8 mouse cellular contexts compared by ENCODE assay signal in genomic region chr8:124721862-124722515, GRCm38 (mm10). TPM values are rescaled to one million over a fixed set of nuclear protein-coding genes. Genes with fewer than 3 reads are reported as not detected.
DNase-seq lines count a peak whose midpoint lies in the region; ATAC-seq and TF ChIP-seq lines count a peak whose summit lies in the region.

TSS of gene Ttc13 (minus strand) at chr8:124721983.
TSS of gene Arv1 (plus strand) at chr8:124722139.

- peak; percentile 99 for DNase-seq in brain, embryonic 14.5 days (ENCODE audit: low read depth)
- DNase-seq in liver, adult 2 months (ENCODE audit: extremely low read depth, low read depth, low spot score) = peak; percentile 92
- DNase-seq in splenic B cell, adult 2 months (ENCODE audit: low read depth, low spot score) = peak; percentile 98

- H3K4me2 ChIP-seq in heart, embryonic 11.5 days = peak within 1 kb of the TSS; percentile 83
- peak within 1 kb of the TSS; percentile 86 for H3K4me2 ChIP-seq in kidney, embryonic 16.5 days (replicated peaks; ENCODE audit: low read depth, low read length)
- H3K4me2 ChIP-seq in myocyte (ENCODE audit: low read depth) = peak within 1 kb of the TSS; percentile 97

- ATAC-seq in heart, embryonic 11.5 days (replicated peaks; ENCODE audit: insufficient number of reproducible peaks, low FRiP score, low TSS enrichment) = peak; percentile 100
- peak; percentile 100 for ATAC-seq in kidney, embryonic 16.5 days (ENCODE audit: low FRiP score, low TSS enrichment)

- H3K36me3 ChIP-seq in C2C12 (ENCODE audit: control insufficient read depth, insufficient read depth) (peaks cover 21% of the 10 kb centered on the region), myocyte (ENCODE audit: control insufficient read depth, insufficient read depth) (no peaks in the 10 kb centered on the region)
- H3K36me3 ChIP-seq in erythroblast, embryonic 14.5 days (ENCODE audit: control insufficient read depth) = peaks cover 23% of the 10 kb centered on the region
- no peaks in the 10 kb centered on the region for H3K36me3 ChIP-seq in heart, embryonic 11.5 days (ENCODE audit: control insufficient read depth, insufficient read depth, low read length)
- peaks cover 5% of the 10 kb centered on the region; the same call in 1 of the 2 replicates for H3K36me3 ChIP-seq in kidney, embryonic 16.5 days (ENCODE audit: insufficient read depth, low read length)
- peaks cover 2% of the 10 kb centered on the region; the same call in 1 of the 2 replicates for H3K36me3 ChIP-seq in liver, adult 2 months (ENCODE audit: control insufficient read depth, insufficient read depth, low read length)
- no peaks in the 10 kb centered on the region; the same call in none of the 2 replicates for H3K36me3 ChIP-seq in splenic B cell, adult 2 months (ENCODE audit: control insufficient read depth, insufficient read depth, low read length, poor library complexity, severe bottlenecking)

- H3K27me3 ChIP-seq in C2C12 (ENCODE audit: control insufficient read depth, insufficient read depth, insufficient read length) (no peaks in the 10 kb centered on the region), myocyte (ENCODE audit: control insufficient read depth, insufficient read depth, insufficient read length) (no peaks in the 10 kb centered on the region)
- no peaks in the 10 kb centered on the region for H3K27me3 ChIP-seq in erythroblast, embryonic 14.5 days (ENCODE audit: control insufficient read depth)
- no peaks in the 10 kb centered on the region for H3K27me3 ChIP-seq in heart, embryonic 11.5 days (ENCODE audit: control insufficient read depth, insufficient read depth, low read length)
- no peaks in the 10 kb centered on the region for H3K27me3 ChIP-seq in kidney, embryonic 16.5 days (ENCODE audit: insufficient read depth, low read length)
- H3K27me3 ChIP-seq in liver, adult 2 months (ENCODE audit: control insufficient read depth, insufficient read depth, low read length) = no peaks in the 10 kb centered on the region
- no peaks in the 10 kb centered on the region for H3K27me3 ChIP-seq in splenic B cell, adult 2 months (ENCODE audit: control insufficient read depth, insufficient read depth, low read length, poor library complexity, severe bottlenecking)

- no peak for TF ChIP-seq CTCF in C2C12 (IDR thresholded peaks at IDR 0.05; ENCODE audit: control insufficient read depth, insufficient read depth, insufficient read length)
- TF ChIP-seq CTCF in brain, embryonic 14.5 days (IDR thresholded peaks at IDR 0.05; ENCODE audit: borderline replicate concordance, extremely low read depth, insufficient read depth, insufficient read length) = no peak
- no peak for TF ChIP-seq CTCF in liver, adult 2 months (IDR thresholded peaks at IDR 0.05; ENCODE audit: low read depth, low read length)

- peak within 1 kb of the TSS; percentile 78 for H3K4me3 ChIP-seq in C2C12 (ENCODE audit: insufficient read depth, poor library complexity, severe bottlenecking)
- peak within 1 kb of the TSS; percentile 68 for H3K4me3 ChIP-seq in erythroblast, embryonic 14.5 days (replicated peaks)
- H3K4me3 ChIP-seq in heart, embryonic 11.5 days (ENCODE audit: low read depth, low read length) = peak within 1 kb of the TSS; percentile 98
- H3K4me3 ChIP-seq in kidney, embryonic 16.5 days (ENCODE audit: low read length) = peak within 1 kb of the TSS; percentile 82
- peak within 1 kb of the TSS; percentile 97 for H3K4me3 ChIP-seq in liver, adult 2 months (ENCODE audit: insufficient read depth, low read depth, low read length)
- peak within 1 kb of the TSS; percentile 51 for H3K4me3 ChIP-seq in myocyte

- TF ChIP-seq POLR2A in brain, embryonic 14.5 days (IDR thresholded peaks at IDR 0.05; ENCODE audit: borderline replicate concordance, extremely low read depth, insufficient read depth, insufficient read length, poor library complexity, severe bottlenecking) = peak; percentile 74
- TF ChIP-seq POLR2A in liver, adult 2 months (IDR thresholded peaks at IDR 0.05; ENCODE audit: extremely low read depth, insufficient read depth, low read length) = peak; percentile 34; the same call in 1 of the 2 replicates
- TF ChIP-seq POLR2A in myocyte (IDR thresholded peaks at IDR 0.05; ENCODE audit: insufficient read length, low read depth) = peak; percentile 87

- H3K79me2 ChIP-seq in C2C12 (ENCODE audit: control insufficient read depth, insufficient read depth) (peaks cover 54% of the 10 kb centered on the region), myocyte (ENCODE audit: control insufficient read depth, insufficient read depth) (peaks cover 29% of the 10 kb centered on the region)
- H3K79me2 ChIP-seq in liver, adult 2 months (ENCODE audit: control insufficient read depth, insufficient read depth, low read length) = peaks cover 25% of the 10 kb centered on the region; the same call in 1 of the 2 replicates

- H3K9me3 ChIP-seq in erythroblast, embryonic 14.5 days (ENCODE audit: control insufficient read depth, low read length) = no peaks in the 10 kb centered on the region
- H3K9me3 ChIP-seq in heart, embryonic 11.5 days (replicated peaks; ENCODE audit: control insufficient read depth, low read length) = no peaks in the 10 kb centered on the region
- H3K9me3 ChIP-seq in kidney, embryonic 16.5 days (ENCODE audit: low read length) = no peaks in the 10 kb centered on the region

- under 1% methylated on average over 59 of the region's 59 CpGs for WGBS in heart, embryonic 11.5 days (ENCODE audit: insufficient replicate concordance)
- WGBS in kidney, embryonic 16.5 days = under 1% methylated on average over 57 of the region's 59 CpGs
- under 1% methylated on average over 59 of the region's 59 CpGs for WGBS in liver, adult 2 months

- H3K9ac ChIP-seq in heart, embryonic 11.5 days (ENCODE audit: low read depth, low read length) = peak within 1 kb of the TSS; percentile 88
- H3K9ac ChIP-seq in kidney, embryonic 16.5 days (replicated peaks; ENCODE audit: low read length) = peak within 1 kb of the TSS; percentile 79
- H3K9ac ChIP-seq in liver, adult 2 months (ENCODE audit: low read depth, low read length) = peak within 1 kb of the TSS; percentile 94

- peak within 1 kb of the TSS; percentile 86 for H3ac ChIP-seq in C2C12 (ENCODE audit: control insufficient read depth, insufficient read length, low read depth)
- peak within 1 kb of the TSS; percentile 63 for H3ac ChIP-seq in myocyte (ENCODE audit: control insufficient read depth, insufficient read length)

- H3K79me3 ChIP-seq in C2C12 (ENCODE audit: low read depth) = peaks cover 30% of the 10 kb centered on the region

- peaks cover 32% of the 10 kb centered on the region for H3K4me1 ChIP-seq in erythroblast, embryonic 14.5 days (ENCODE audit: control insufficient read depth)
- peaks cover 19% of the 10 kb centered on the region for H3K4me1 ChIP-seq in heart, embryonic 11.5 days (ENCODE audit: control insufficient read depth, insufficient read depth, low read length)
- H3K4me1 ChIP-seq in kidney, embryonic 16.5 days (ENCODE audit: insufficient read depth, low read length) = peaks cover 19% of the 10 kb centered on the region
- H3K4me1 ChIP-seq in liver, adult 2 months (ENCODE audit: control insufficient read depth, insufficient read depth, low read length) = peaks cover 13% of the 10 kb centered on the region

- peak within 1 kb of the TSS; percentile 54; the same call in 1 of the 2 replicates for H3K27ac ChIP-seq in heart, embryonic 11.5 days (ENCODE audit: low read depth, low read length)
- peak within 1 kb of the TSS; percentile 32; the same call in 1 of the 2 replicates for H3K27ac ChIP-seq in kidney, embryonic 16.5 days (ENCODE audit: low read length)
- peak within 1 kb of the TSS; percentile 70 for H3K27ac ChIP-seq in liver, adult 2 months (replicated peaks; ENCODE audit: insufficient read depth, low read depth, low read length)

TF ChIP-seq in C2C12, 6 proteins besides CTCF, POLR2A, EP300 and RAD21:
- TF ChIP-seq USF1 (IDR thresholded peaks at IDR 0.05; ENCODE audit: low read depth) (peak; percentile 70), CEBPB (IDR thresholded peaks at IDR 0.05; ENCODE audit: low read depth) (no peak), MAX (IDR thresholded peaks at IDR 0.05) (peak; percentile 97)

TF ChIP-seq in myocyte, 11 proteins besides CTCF, POLR2A, EP300 and RAD21 (continues in another document):
- TF ChIP-seq TCF12 (IDR thresholded peaks at IDR 0.05; ENCODE audit: insufficient read depth, poor library complexity, severe bottlenecking) = no peak
- TF ChIP-seq REST (IDR thresholded peaks at IDR 0.05; ENCODE audit: insufficient read depth, insufficient read length) = no peak
- TF ChIP-seq USF1 (IDR thresholded peaks at IDR 0.05; ENCODE audit: low read depth) = peak; percentile 75
- TF ChIP-seq MYOG (IDR thresholded peaks at IDR 0.05; ENCODE audit: control insufficient read depth in 1 of 3, insufficient read depth in 1 of 3, insufficient read length in 2 of 3, low read depth in 2 of 3) = peak in 2 of 3 experiments; percentile 78 to 89
- peak; percentile 18 for TF ChIP-seq SRF (IDR thresholded peaks at IDR 0.05; ENCODE audit: control insufficient read depth, insufficient read length, low read depth)
- TF ChIP-seq E2F4 (IDR thresholded peaks at IDR 0.05; ENCODE audit: insufficient read depth) = peak; percentile 44
- peak in 2 of 3 experiments; percentile 71 to 92 for TF ChIP-seq MYOD1 (IDR thresholded peaks at IDR 0.05; ENCODE audit: control insufficient read depth in 1 of 3, insufficient read length in 2 of 3, low read depth in 2 of 3)
- TF ChIP-seq POLR2AphosphoS2 (IDR thresholded peaks at IDR 0.05; ENCODE audit: insufficient read length, low read depth) = peak; percentile 81
- peak; percentile 79 for TF ChIP-seq MAX (IDR thresholded peaks at IDR 0.05; ENCODE audit: low read depth)
- peak; percentile 55 for TF ChIP-seq TCF3 (IDR thresholded peaks at IDR 0.05; ENCODE audit: insufficient read length, low read depth)

RNA-seq across cellular contexts. Expression of gene Ttc13, which starts in this region (rescaled TPM):
- polyA plus RNA-seq in C2C12 (2012; fragmentation: generic; extraction: Trizol) (23.0 TPM), myocyte (2012; fragmentation: generic; extraction: Trizol) (25.6 TPM)
- polyA plus RNA-seq in brain, embryonic 14.5 days (2012; rRNA removed) = 56.3 and 57.0 TPM in 2 replicates
- polyA plus RNA-seq in erythroblast, embryonic 14.5 days (2012) = 0.42 and 0.44 TPM in 2 replicates
- polyA plus RNA-seq in heart, embryonic 11.5 days (2014; fragmentation: Nextera tagmentation; extraction: Ambion mirVana) = 39.1 and 41.4 TPM in 2 replicates
- 43.5 and 49.9 TPM in 2 replicates for polyA plus RNA-seq in kidney, embryonic 16.5 days (2015; fragmentation: Nextera tagmentation; extraction: Ambion mirVana)
- total RNA-seq in liver, adult 2 months (2014; rRNA removed) = 24.8 and 26.3 TPM in 2 replicates
- polyA plus RNA-seq in liver, adult 2 months (2012; rRNA removed) = 11.8 and 12.3 TPM in 2 replicates

RNA-seq across cellular contexts. Expression of gene Arv1, which starts in this region (rescaled TPM):
- polyA plus RNA-seq in C2C12 (2012; fragmentation: generic; extraction: Trizol) = 11.4 TPM
- 45.7 and 53.7 TPM in 2 replicates for polyA plus RNA-seq in brain, embryonic 14.5 days (2012; rRNA removed)
- 0.11 and 0.29 TPM in 2 replicates for polyA plus RNA-seq in erythroblast, embryonic 14.5 days (2012)
- polyA plus RNA-seq in heart, embryonic 11.5 days (2014; fragmentation: Nextera tagmentation; extraction: Ambion mirVana) = 14.7 and 20.3 TPM in 2 replicates
- 23.8 and 27.2 TPM in 2 replicates for polyA plus RNA-seq in kidney, embryonic 16.5 days (2015; fragmentation: Nextera tagmentation; extraction: Ambion mirVana)
- 1.7 and 2.6 TPM in 2 replicates for total RNA-seq in liver, adult 2 months (2014; rRNA removed)
- polyA plus RNA-seq in liver, adult 2 months (2012; rRNA removed) = 4.2 and 6.8 TPM in 2 replicates
- 10.0 TPM for polyA plus RNA-seq in myocyte (2012; fragmentation: generic; extraction: Trizol)

Comparison
In these comparisons a context has a peak if more than half of its experiments do, and no peak if none do; other contexts are left out.
1. Peak in every context shown above with its lines: DNase-seq, ATAC-seq, H3K4me3 ChIP-seq and H3K27ac ChIP-seq.
2. POLR2A ChIP-seq: peak in every context shown above with its lines; median percentile 87 in myocyte; 74 in brain, embryonic 14.5 days; 34 in liver, adult 2 months.